Mouse (Mus musculus) granulocyte monocyte progenitor cell, adult 5-6 weeks (primary cell): ENCODE measurements at regions not wholly inside any gene's neighbourhood (a gene's known extent, or its start where the extent isn't known, plus 50 kb on each side); places are given as distances from the start of the nearest gene placed in this dataset.
A peak's percentile ranks its signal among the peaks of the same experiment; 100 is the strongest.
"Not testable (repeated sequence)": the region's sequence is repeated elsewhere in the genome, so short reads cannot be mapped to it uniquely, and the experiment has no call there.

ENCODE experiments used
- ATAC-seq: replicated peaks from 2 replicates; pipeline ENCODE4 v1.8.0; 2016; ENCODE audit warnings: mild to moderate bottlenecking, moderate TSS enrichment, inconsistent platforms; ENCODE audit not compliant: poor library complexity, severe bottlenecking

GRCm38 (mm10) chr7:70239059-70239458 lies 127.5 kb downstream of the Nr2f2 start:
- ATAC-seq, result not testable (repeated sequence)

- ATAC-seq, result no peak
Measured at GRCm38 (mm10) chr7:70219310-70219709, 147.2 kb downstream of the Nr2f2 start.

- ATAC-seq, result no peak
Measured at GRCm38 (mm10) chr7:70217137-70217536, 149.4 kb downstream of the Nr2f2 start.

- no peak for ATAC-seq
Measured at GRCm38 (mm10) chr7:70213970-70214520, 152.5 kb downstream of the Nr2f2 start.

GRCm38 (mm10) chr7:70205900-70206299 lies 160.6 kb downstream of the Nr2f2 start:
- ATAC-seq, result no peak

- no peak for ATAC-seq
Measured at GRCm38 (mm10) chr7:70200188-70200587, 166.3 kb downstream of the Nr2f2 start.

GRCm38 (mm10) chr7:70178956-70179355 lies 187.6 kb downstream of the Nr2f2 start:
- no peak for ATAC-seq

GRCm38 (mm10) chr7:70178006-70178405 lies 188.5 kb downstream of the Nr2f2 start:
- no peak for ATAC-seq

GRCm38 (mm10) chr7:70176686-70177259 lies 189.8 kb downstream of the Nr2f2 start:
- ATAC-seq, result no peak

GRCm38 (mm10) chr7:70176086-70176485 lies 190.4 kb downstream of the Nr2f2 start:
- no peak for ATAC-seq

- ATAC-seq, result no peak
Measured at GRCm38 (mm10) chr7:70172431-70172830, 194.1 kb downstream of the Nr2f2 start.

- ATAC-seq, result no peak
Measured at GRCm38 (mm10) chr7:70171456-70171855, 195.1 kb downstream of the Nr2f2 start.

GRCm38 (mm10) chr7:70168080-70168479 lies 198.5 kb downstream of the Nr2f2 start:
- no peak for ATAC-seq

- no peak for ATAC-seq
Measured at GRCm38 (mm10) chr7:70166081-70166480, 200.5 kb downstream of the Nr2f2 start.

- ATAC-seq, result no peak
Measured at GRCm38 (mm10) chr7:70165501-70165900, 201.0 kb downstream of the Nr2f2 start.

- no peak for ATAC-seq
Measured at GRCm38 (mm10) chr7:70164691-70165193, 201.8 kb downstream of the Nr2f2 start.

GRCm38 (mm10) chr7:70158531-70158930 lies 208.0 kb downstream of the Nr2f2 start:
- no peak for ATAC-seq

GRCm38 (mm10) chr7:70144726-70145271 lies 221.7 kb downstream of the Nr2f2 start:
- ATAC-seq, result no peak

GRCm38 (mm10) chr7:70136837-70137236 lies 229.7 kb downstream of the Nr2f2 start:
- ATAC-seq, result peak; percentile 72

- peak; percentile 71 for ATAC-seq
Measured at GRCm38 (mm10) chr7:70135416-70135815, 231.1 kb downstream of the Nr2f2 start.

- ATAC-seq, result no peak
Measured at GRCm38 (mm10) chr7:70129963-70130362, 236.6 kb downstream of the Nr2f2 start.

GRCm38 (mm10) chr7:70122818-70123217 lies 243.7 kb downstream of the Nr2f2 start:
- ATAC-seq, result no peak
